Mouse (Mus musculus) cerebellum, adult (tissue): Measurements from ENCODE around the gene Ddr1.
A peak's percentile ranks its signal among the peaks of the same experiment; 100 is the strongest.
"Not testable (repeated sequence)": the region's sequence is repeated elsewhere in the genome, so short reads cannot be mapped to it uniquely, and the experiment has no call there.

Experiments
- ATAC-seq: cut with Nextera tagmentation; 2 replicates; pipeline ENCODE4 v1.9.2; 2017; ENCODE audit warnings: mild to moderate bottlenecking, moderate library complexity, mixed read lengths; ENCODE audit not compliant: insufficient number of reproducible peaks, low FRiP score, low TSS enrichment

Gene Ddr1

GRCm38 (mm10) chr17:35704621-35705464 lies at the start of gene Ddr1:
Gene Ddr1, minus strand, starts transcription at chr17:35704621.
- no peak for ATAC-seq

- ATAC-seq = no peak
Measured at GRCm38 (mm10) chr17:35753668-35754067, 49.2 kb upstream of the Ddr1 start.

- no peak; the same call in 1 of the 2 replicates for ATAC-seq
Measured at GRCm38 (mm10) chr17:35752221-35752811, 47.9 kb upstream of the Ddr1 start.

GRCm38 (mm10) chr17:35749685-35750084 lies 45.3 kb upstream of the Ddr1 start:
- ATAC-seq = no peak

- no peak for ATAC-seq
Measured at GRCm38 (mm10) chr17:35744361-35744760, 39.9 kb upstream of the Ddr1 start.

GRCm38 (mm10) chr17:35742948-35743347 lies 38.5 kb upstream of the Ddr1 start:
- no peak for ATAC-seq

GRCm38 (mm10) chr17:35741589-35742226 lies 37.3 kb upstream of the Ddr1 start:
- no peak for ATAC-seq

GRCm38 (mm10) chr17:35740276-35740880 lies 36.0 kb upstream of the Ddr1 start:
- ATAC-seq = no peak

- ATAC-seq = peak; percentile 69; the same call in 1 of the 2 replicates
Measured at GRCm38 (mm10) chr17:35739675-35740074, 35.3 kb upstream of the Ddr1 start.

GRCm38 (mm10) chr17:35737743-35738142 lies 33.3 kb upstream of the Ddr1 start:
- ATAC-seq = peak; percentile 51; the same call in 1 of the 2 replicates

- no peak for ATAC-seq
Measured at GRCm38 (mm10) chr17:35736280-35736960, 32.0 kb upstream of the Ddr1 start.

- no peak for ATAC-seq
Measured at GRCm38 (mm10) chr17:35734478-35734877, 30.1 kb upstream of the Ddr1 start.

GRCm38 (mm10) chr17:35733398-35733797 lies 29.0 kb upstream of the Ddr1 start:
- ATAC-seq = no peak

GRCm38 (mm10) chr17:35731431-35732145 lies 27.2 kb upstream of the Ddr1 start:
- ATAC-seq = no peak

- not testable (repeated sequence) for ATAC-seq
Measured at GRCm38 (mm10) chr17:35730112-35730511, 25.7 kb upstream of the Ddr1 start.

- ATAC-seq = no peak
Measured at GRCm38 (mm10) chr17:35728821-35729220, 24.4 kb upstream of the Ddr1 start.

GRCm38 (mm10) chr17:35727471-35728205 lies 23.2 kb upstream of the Ddr1 start:
- no peak for ATAC-seq

GRCm38 (mm10) chr17:35727028-35727427 lies 22.6 kb upstream of the Ddr1 start:
- no peak for ATAC-seq
